Mouse (Mus musculus): ENCODE measurements around the gene Ift80. TPM values are rescaled to one million over a fixed set of nuclear protein-coding genes. Genes with fewer than 3 reads are reported as not detected.

Gene Ift80
- polyA plus RNA-seq, 1 experiment from 2014 or later = 6.6 TPM

DNA sequence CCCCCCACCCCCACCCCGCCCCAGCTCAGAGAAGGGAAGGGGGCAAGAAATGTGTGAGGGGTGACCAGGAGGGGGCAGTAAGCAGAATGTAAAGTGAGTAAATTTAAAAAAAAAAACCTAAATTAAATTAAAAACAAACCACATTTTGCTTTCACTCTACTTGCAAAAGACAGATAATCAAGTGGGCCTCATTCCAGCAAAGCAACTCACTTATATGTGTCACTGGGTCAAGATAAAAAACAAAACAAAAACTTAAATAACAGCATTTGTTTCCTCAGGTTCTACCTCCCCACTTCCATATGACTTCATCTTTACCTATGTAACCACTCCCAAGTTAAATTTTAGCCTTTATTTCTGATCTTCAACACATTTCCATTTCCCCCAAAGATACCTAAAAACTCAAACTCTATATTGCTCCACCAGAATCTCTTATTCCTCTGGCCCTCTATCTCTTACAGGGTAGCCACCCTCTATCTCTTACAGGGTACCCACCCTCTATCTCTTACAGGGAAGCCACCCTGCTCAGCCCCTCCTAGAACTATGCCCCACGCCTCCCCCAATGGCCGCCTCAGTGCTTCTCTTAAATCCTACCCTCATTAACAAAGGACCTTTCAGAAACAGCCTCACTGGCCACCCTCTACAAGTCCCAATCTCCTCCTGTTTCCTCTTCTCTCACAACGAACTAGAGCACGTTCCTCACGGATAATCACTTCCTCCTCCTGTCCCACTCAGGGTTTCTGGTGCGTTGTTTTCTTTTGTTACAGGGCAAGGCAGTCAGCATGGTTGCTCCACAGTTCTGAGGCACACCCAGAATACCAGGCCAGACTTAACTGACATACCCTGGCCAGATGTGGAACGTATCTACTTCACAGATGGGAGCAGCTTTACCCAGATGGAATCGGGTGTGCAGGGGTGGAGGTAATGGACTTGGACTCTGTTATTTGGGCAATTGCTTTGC is 28.6 kb downstream of the Ift80 start:
- WGBS (ENCODE audit: insufficient replicate concordance) = 17% methylated on average over 9 of the region's 9 CpGs
- no peaks in the 10 kb centered on the region for H3K9me3 ChIP-seq (replicated peaks; ENCODE audit: control insufficient read depth, low read length)
- H3K9ac ChIP-seq (ENCODE audit: low read depth, low read length) = peak overlapping the region; percentile 6; the same call in 1 of the 2 replicates
- no peaks in the 10 kb centered on the region for H3K36me3 ChIP-seq (ENCODE audit: control insufficient read depth, insufficient read depth)
- peaks cover 33% of the 10 kb centered on the region for H3K4me1 ChIP-seq (ENCODE audit: control insufficient read depth, low read depth, low read length)
- no peak overlapping the region for H3K4me3 ChIP-seq (ENCODE audit: low read depth, low read length)
- H3K4me2 ChIP-seq (ENCODE audit: low read depth, low read length) = peak overlapping the region; percentile 30
- ATAC-seq (ENCODE audit: low read depth) = peak; percentile 90
- peak overlapping the region; percentile 77 for H3K27ac ChIP-seq (ENCODE audit: low read length)
- no peaks in the 10 kb centered on the region for H3K27me3 ChIP-seq (ENCODE audit: control insufficient read depth, insufficient read depth, low read depth, low read length)

GRCm38 (mm10) chr3:68974639-68975532 is 29.5 kb downstream of the Ift80 start:
- 75% methylated on average over 8 of the region's 8 CpGs for WGBS (ENCODE audit: insufficient replicate concordance)
- ATAC-seq (ENCODE audit: low read depth) = no peak
- Histone ChIP-seq H3K36me3 (ENCODE audit: control insufficient read depth, insufficient read depth) (no peaks in the 10 kb centered on the region), H3K9ac (ENCODE audit: low read depth, low read length) (no peak overlapping the region), H3K27me3 (ENCODE audit: control insufficient read depth, insufficient read depth, low read depth, low read length) (no peaks in the 10 kb centered on the region), H3K27ac (ENCODE audit: low read length) (peak overlapping the region; percentile 77), H3K4me2 (ENCODE audit: low read depth, low read length) (peak overlapping the region; percentile 30; the same call in 1 of the 2 replicates), H3K4me1 (ENCODE audit: control insufficient read depth, low read depth, low read length) (peaks cover 31% of the 10 kb centered on the region), H3K9me3 (replicated peaks; ENCODE audit: control insufficient read depth, low read length) (no peaks in the 10 kb centered on the region), H3K4me3 (ENCODE audit: low read depth, low read length) (no peak overlapping the region)

- Histone ChIP-seq H3K4me3 (ENCODE audit: low read depth, low read length) (no peak overlapping the region), H3K4me2 (ENCODE audit: low read depth, low read length) (no peak overlapping the region), H3K27ac (ENCODE audit: low read length) (no peak overlapping the region), H3K9me3 (replicated peaks; ENCODE audit: control insufficient read depth, low read length) (no peaks in the 10 kb centered on the region), H3K36me3 (ENCODE audit: control insufficient read depth, insufficient read depth) (no peaks in the 10 kb centered on the region), H3K27me3 (ENCODE audit: control insufficient read depth, insufficient read depth, low read depth, low read length) (no peaks in the 10 kb centered on the region), H3K9ac (ENCODE audit: low read depth, low read length) (no peak overlapping the region), H3K4me1 (ENCODE audit: control insufficient read depth, low read depth, low read length) (peaks cover 23% of the 10 kb centered on the region)
- no peak for ATAC-seq (ENCODE audit: low read depth)
- 65% methylated on average over 1 of the region's 1 CpGs for WGBS (ENCODE audit: insufficient replicate concordance)
Measured at GRCm38 (mm10) chr3:68973574-68973973, 30.8 kb downstream of the Ift80 start.

DNA sequence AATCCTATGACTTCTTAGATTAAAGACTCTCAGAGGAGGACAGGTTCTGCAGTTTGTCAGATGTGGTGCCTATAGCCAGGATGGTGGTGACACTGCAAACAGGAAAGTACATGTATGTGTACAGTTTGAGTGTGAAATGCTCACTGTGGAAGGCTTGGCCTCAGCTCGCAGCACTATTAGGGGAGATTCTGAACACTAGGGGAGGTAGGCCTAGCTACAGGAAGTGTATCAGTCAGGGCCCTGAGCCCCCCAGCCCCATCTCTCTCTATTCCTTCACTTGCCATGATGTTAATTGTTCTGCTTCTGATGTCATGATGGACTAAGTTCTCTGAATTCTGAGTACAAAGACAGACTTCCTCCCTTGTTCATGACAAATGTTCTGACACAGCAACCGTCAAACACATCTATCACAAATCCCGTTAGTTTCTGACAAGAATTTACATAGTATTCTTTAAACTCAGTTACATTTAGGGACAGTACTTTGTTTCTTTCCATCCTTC is 35.2 kb downstream of the Ift80 start:
- Histone ChIP-seq H3K36me3 (ENCODE audit: control insufficient read depth, insufficient read depth) (peaks cover 19% of the 10 kb centered on the region), H3K4me2 (ENCODE audit: low read depth, low read length) (no peak overlapping the region), H3K4me1 (ENCODE audit: control insufficient read depth, low read depth, low read length) (peaks cover 5% of the 10 kb centered on the region), H3K4me3 (ENCODE audit: low read depth, low read length) (no peak overlapping the region), H3K27ac (ENCODE audit: low read length) (no peak overlapping the region), H3K9me3 (replicated peaks; ENCODE audit: control insufficient read depth, low read length) (no peaks in the 10 kb centered on the region), H3K27me3 (ENCODE audit: control insufficient read depth, insufficient read depth, low read depth, low read length) (no peaks in the 10 kb centered on the region), H3K9ac (ENCODE audit: low read depth, low read length) (no peak overlapping the region)
- ATAC-seq (ENCODE audit: low read depth) = no peak
- 79% methylated on average over 3 of the region's 3 CpGs for WGBS (ENCODE audit: insufficient replicate concordance)

DNA sequence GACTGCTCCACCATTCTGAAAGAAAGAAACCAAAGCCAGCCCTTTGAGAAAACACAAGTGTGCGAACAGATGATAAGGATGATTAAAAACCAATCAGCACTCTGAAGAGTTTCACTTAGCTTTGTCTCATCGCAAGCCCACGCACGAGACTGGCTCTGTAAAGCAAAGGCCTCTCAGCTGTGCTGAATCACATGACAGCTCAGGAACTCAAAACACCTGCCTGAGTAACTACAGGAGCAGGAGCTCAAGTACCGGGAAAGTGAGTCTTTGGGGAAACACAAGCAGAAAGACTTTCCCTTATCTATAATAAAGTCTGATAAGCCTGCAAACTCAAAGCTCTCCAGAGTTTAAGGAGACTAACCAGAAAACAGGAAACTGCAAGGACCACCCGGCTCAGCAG is 37.0 kb downstream of the Ift80 start:
- no peak overlapping the region for H3K4me2 ChIP-seq (ENCODE audit: low read depth, low read length)
- H3K9me3 ChIP-seq (replicated peaks; ENCODE audit: control insufficient read depth, low read length) = no peaks in the 10 kb centered on the region
- H3K4me1 ChIP-seq (ENCODE audit: control insufficient read depth, low read depth, low read length) = peaks cover 5% of the 10 kb centered on the region
- no peaks in the 10 kb centered on the region for H3K27me3 ChIP-seq (ENCODE audit: control insufficient read depth, insufficient read depth, low read depth, low read length)
- H3K27ac ChIP-seq (ENCODE audit: low read length) = no peak overlapping the region
- 0 out of 2 replicates have a peak, but pooled peaks have one; percentile 9 for ATAC-seq (ENCODE audit: low read depth)
- 16% methylated on average over 6 of the region's 6 CpGs for WGBS (ENCODE audit: insufficient replicate concordance)
- no peak overlapping the region for H3K4me3 ChIP-seq (ENCODE audit: low read depth, low read length)
- H3K36me3 ChIP-seq (ENCODE audit: control insufficient read depth, insufficient read depth) = peaks cover 19% of the 10 kb centered on the region
- no peak overlapping the region for H3K9ac ChIP-seq (ENCODE audit: low read depth, low read length)

GRCm38 (mm10) chr3:68966527-68967285 is 37.7 kb downstream of the Ift80 start:
- Histone ChIP-seq H3K36me3 (ENCODE audit: control insufficient read depth, insufficient read depth) (peaks cover 19% of the 10 kb centered on the region), H3K4me1 (ENCODE audit: control insufficient read depth, low read depth, low read length) (peaks cover 5% of the 10 kb centered on the region), H3K4me2 (ENCODE audit: low read depth, low read length) (no peak overlapping the region), H3K27ac (ENCODE audit: low read length) (no peak overlapping the region), H3K9ac (ENCODE audit: low read depth, low read length) (no peak overlapping the region), H3K4me3 (ENCODE audit: low read depth, low read length) (no peak overlapping the region), H3K9me3 (replicated peaks; ENCODE audit: control insufficient read depth, low read length) (no peaks in the 10 kb centered on the region), H3K27me3 (ENCODE audit: control insufficient read depth, insufficient read depth, low read depth, low read length) (no peaks in the 10 kb centered on the region)
- no peak for ATAC-seq (ENCODE audit: low read depth)
- 90% methylated on average over 6 of the region's 6 CpGs for WGBS (ENCODE audit: insufficient replicate concordance)

GRCm38 (mm10) chr3:68964682-68965081 is 39.7 kb downstream of the Ift80 start:
- no peak overlapping the region for H3K4me3 ChIP-seq (ENCODE audit: low read depth, low read length)
- ATAC-seq (ENCODE audit: low read depth) = no peak
- H3K36me3 ChIP-seq (ENCODE audit: control insufficient read depth, insufficient read depth) = peaks cover 19% of the 10 kb centered on the region
- H3K4me1 ChIP-seq (ENCODE audit: control insufficient read depth, low read depth, low read length) = peaks cover 5% of the 10 kb centered on the region
- H3K27ac ChIP-seq (ENCODE audit: low read length) = no peak overlapping the region
- H3K9ac ChIP-seq (ENCODE audit: low read depth, low read length) = no peak overlapping the region
- no peaks in the 10 kb centered on the region for H3K9me3 ChIP-seq (replicated peaks; ENCODE audit: control insufficient read depth, low read length)
- no peaks in the 10 kb centered on the region for H3K27me3 ChIP-seq (ENCODE audit: control insufficient read depth, insufficient read depth, low read depth, low read length)
- no peak overlapping the region for H3K4me2 ChIP-seq (ENCODE audit: low read depth, low read length)

DNA sequence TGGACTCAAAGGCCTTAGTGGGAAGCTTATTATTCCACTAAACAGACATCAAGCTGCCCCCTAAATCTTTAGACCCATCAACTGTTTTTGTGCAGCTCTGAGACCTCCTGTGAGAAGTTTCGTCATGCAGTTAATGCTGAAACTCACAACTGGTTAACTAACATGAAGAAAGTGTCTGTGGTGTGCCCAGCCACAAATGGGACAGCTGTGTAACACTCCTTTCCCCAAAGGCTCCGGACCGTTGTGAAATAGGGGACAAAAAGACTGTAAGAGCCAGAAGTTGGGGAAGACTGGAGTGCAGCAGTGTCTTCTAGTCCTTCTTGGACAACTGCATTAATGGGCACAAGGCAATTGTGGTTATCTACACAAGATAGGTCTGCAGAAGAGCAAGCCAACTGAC is 47.0 kb downstream of the Ift80 start:
- Histone ChIP-seq H3K4me1 (ENCODE audit: control insufficient read depth, low read depth, low read length) (no peaks in the 10 kb centered on the region; the same call in 1 of the 2 replicates), H3K36me3 (ENCODE audit: control insufficient read depth, insufficient read depth) (no peaks in the 10 kb centered on the region), H3K27me3 (ENCODE audit: control insufficient read depth, insufficient read depth, low read depth, low read length) (no peaks in the 10 kb centered on the region), H3K27ac (ENCODE audit: low read length) (no peak overlapping the region), H3K9ac (ENCODE audit: low read depth, low read length) (no peak overlapping the region), H3K4me3 (ENCODE audit: low read depth, low read length) (no peak overlapping the region), H3K9me3 (replicated peaks; ENCODE audit: control insufficient read depth, low read length) (no peaks in the 10 kb centered on the region), H3K4me2 (ENCODE audit: low read depth, low read length) (no peak overlapping the region)
- ATAC-seq (ENCODE audit: low read depth) = no peak
- 77% methylated on average over 3 of the region's 3 CpGs for WGBS (ENCODE audit: insufficient replicate concordance)
